Comparison of ENCODE assay signal across 29 mouse cellular contexts in genomic region chr17:81087735-81088134, GRCm38 (mm10).
"Had no signal": no experiment of that assay in that cellular context is flagged by ENCODE, and none has a peak within 500 bp of the region (broad histone marks: within the 10 kb centered on the region; RNA-seq: fewer than 3 reads in every experiment).

No protein-coding gene starts in this region.

- H3K9me3 ChIP-seq: heart, embryonic 13.5 days; heart, embryonic 15.5 days; hindbrain, embryonic 10.5 days; hindbrain, embryonic 12.5 days; hindbrain, embryonic 13.5 days; hindbrain, embryonic 15.5 days; intestine, embryonic 15.5 days; kidney, embryonic 15.5 days had no signal

- H3K4me3 ChIP-seq: heart, embryonic 13.5 days; heart, embryonic 15.5 days; hindbrain, embryonic 10.5 days; hindbrain, embryonic 12.5 days; hindbrain, embryonic 13.5 days; hindbrain, embryonic 15.5 days; intestine, embryonic 15.5 days; kidney, embryonic 15.5 days; layer of hippocampus, adult 2 months; left cerebral cortex, adult 2 months had no signal

- H3K9ac ChIP-seq: heart, embryonic 13.5 days; heart, embryonic 15.5 days; hindbrain, embryonic 12.5 days; hindbrain, embryonic 13.5 days; hindbrain, embryonic 14.5 days; hindbrain, embryonic 15.5 days; intestine, embryonic 15.5 days; kidney, embryonic 15.5 days had no signal

- H3K36me3 ChIP-seq: heart, embryonic 13.5 days; heart, embryonic 15.5 days; hindbrain, embryonic 10.5 days; hindbrain, embryonic 12.5 days; hindbrain, embryonic 13.5 days; hindbrain, embryonic 15.5 days; intestine, embryonic 15.5 days; kidney, embryonic 15.5 days had no signal

- H3K4me1 ChIP-seq: heart, embryonic 13.5 days; heart, embryonic 15.5 days; hindbrain, embryonic 10.5 days; hindbrain, embryonic 12.5 days; hindbrain, embryonic 13.5 days; hindbrain, embryonic 15.5 days; intestine, embryonic 15.5 days; kidney, embryonic 15.5 days had no signal

- H3K27me3 ChIP-seq: heart, embryonic 13.5 days; heart, embryonic 15.5 days; hindbrain, embryonic 12.5 days; hindbrain, embryonic 13.5 days; hindbrain, embryonic 15.5 days; intestine, embryonic 15.5 days; kidney, embryonic 15.5 days had no signal

- H3K27ac ChIP-seq: heart, embryonic 13.5 days; heart, embryonic 15.5 days; hindbrain, embryonic 10.5 days; hindbrain, embryonic 12.5 days; hindbrain, embryonic 13.5 days; hindbrain, embryonic 14.5 days; hindbrain, embryonic 15.5 days; hindbrain, postnatal 0 days; intestine, embryonic 15.5 days; kidney, embryonic 15.5 days; kidney, postnatal 0 days; layer of hippocampus, adult 2 months; left cerebral cortex, adult 2 months had no signal

- H3K4me2 ChIP-seq: heart, embryonic 13.5 days; heart, embryonic 15.5 days; hindbrain, embryonic 12.5 days; hindbrain, embryonic 13.5 days; hindbrain, embryonic 14.5 days; hindbrain, embryonic 15.5 days; intestine, embryonic 15.5 days; kidney, embryonic 15.5 days had no signal

- DNase-seq: heart, postnatal 10 days; heart, postnatal 14 days; heart, postnatal 36 days; heart, postnatal 4 days; kidney, adult 11 months; kidney, adult 18-20 months; kidney, adult 2 months; kidney, adult 8-10 months; kidney, adult 9 months; kidney, postnatal 10 days; kidney, postnatal 14 days; kidney, postnatal 25 days; kidney, postnatal 36 days; kidney, postnatal 4 days; layer of hippocampus, adult 9-11 months; layer of hippocampus, postnatal 36 days had no signal
